Mouse (Mus musculus): ENCODE measurements at regions not wholly inside any gene's neighbourhood (a gene's known extent, or its start where the extent isn't known, plus 50 kb on each side); places are given as distances from the start of the nearest gene placed in this dataset.
A peak's percentile ranks its signal among the peaks of the same experiment; 100 is the strongest.
"Not testable (repeated sequence)": the region's sequence is repeated elsewhere in the genome, so short reads cannot be mapped to it uniquely, and the experiment has no call there.

GRCm38 (mm10) chr3:44991467-44991992 is 386.7 kb upstream of the Pcdh10 start:
- not testable (repeated sequence) for H3K9me3 ChIP-seq (ENCODE audit: control insufficient read depth, low read length); H3K4me1 ChIP-seq (ENCODE audit: control insufficient read depth, insufficient read depth, low read depth, low read length); H3K9ac ChIP-seq (ENCODE audit: low read depth, low read length); H3K4me2 ChIP-seq (ENCODE audit: low read length); H3K36me3 ChIP-seq (ENCODE audit: control insufficient read depth, insufficient read depth, low read length); H3K27me3 ChIP-seq (replicated peaks; ENCODE audit: control insufficient read depth, insufficient read depth, low read length); H3K4me3 ChIP-seq (ENCODE audit: low read length); H3K27ac ChIP-seq (ENCODE audit: low read depth, low read length)
- WGBS: 85% methylated on average over 4 of the region's 4 CpGs
- ATAC-seq: 0 out of 2 replicates have a peak, but pooled peaks have one; percentile 56
